Mouse (Mus musculus) small intestine, adult 2 months (tissue): ENCODE measurements around the gene Gltpd2.

ENCODE experiments used
- CTCF ChIP-seq: fragments of 200-500 bp; IDR thresholded peaks from 2 replicates; pipeline ENCODE4 v1.5.1; 2012; ENCODE audit warnings: low read depth, mild to moderate bottlenecking, control low read depth, inconsistent platforms, low read length, moderate library complexity, mixed read lengths; ENCODE audit not compliant: insufficient replicate concordance, insufficient read length; ENCODE audit errors: extremely low read depth
- POLR2A ChIP-seq: fragments of 200-500 bp; IDR thresholded peaks from 2 replicates; pipeline ENCODE4 v1.6.1; 2012; ENCODE audit warnings: low read depth, mild to moderate bottlenecking, control low read depth, inconsistent platforms, low read length, moderate library complexity

DNA sequence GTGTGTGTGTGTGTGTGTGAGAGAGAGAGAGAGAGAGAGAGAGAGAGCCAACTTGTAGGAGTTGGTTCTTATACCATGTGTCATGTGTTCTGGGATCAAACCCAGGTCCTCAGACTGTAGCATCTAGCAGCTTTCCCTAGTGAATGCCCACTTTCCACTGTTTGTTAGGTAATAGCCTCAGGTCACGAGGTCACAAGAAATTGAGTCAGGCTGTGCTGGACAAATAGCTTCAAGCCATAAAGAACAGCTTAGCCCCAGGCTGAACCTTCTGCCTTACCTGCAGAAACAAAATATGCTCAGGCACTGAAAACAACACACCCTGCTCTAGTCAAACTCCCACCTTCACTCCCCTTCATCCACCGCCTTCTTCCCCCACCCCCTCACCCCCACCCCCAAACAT, 7.8 kb upstream of the Gltpd2 start:
- TF ChIP-seq CTCF (no peak), POLR2A (no peak)
